Mouse (Mus musculus): ENCODE results near the gene Gm21985. TPM values are rescaled to one million over a fixed set of nuclear protein-coding genes. Genes with fewer than 3 reads are reported as not detected.
A peak's percentile ranks its signal among the peaks of the same experiment; 100 is the strongest.

The Gm21985 gene
- polyA plus RNA-seq, 2 experiments: 0.03 TPM; not detected in 1

- 83% methylated on average over 10 of the region's 10 CpGs for WGBS
Observed at GRCm38 (mm10) chr2:112309161-112309600, 43.1 kb downstream of the Gm21985 start.

DNA sequence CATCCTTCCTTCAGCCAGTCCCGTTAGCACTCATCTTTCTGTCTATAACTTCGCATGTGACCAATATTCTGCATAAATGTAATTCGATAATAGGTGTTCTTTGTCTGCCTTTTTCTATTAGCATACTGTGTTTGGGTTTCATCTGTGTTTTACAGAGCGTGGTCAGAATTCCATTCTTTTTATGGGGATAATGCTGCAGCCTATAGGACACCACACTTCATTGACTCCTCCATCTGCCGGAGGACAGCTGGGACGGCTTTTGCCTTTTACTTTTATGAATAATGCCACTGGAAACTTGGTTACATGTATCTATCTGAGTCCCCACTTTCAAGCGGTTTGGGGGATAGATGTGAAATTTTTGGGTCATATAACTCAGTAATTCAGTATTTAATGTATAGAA, 49.5 kb downstream of the Gm21985 start:
- Histone ChIP-seq H3K4me1 (ENCODE audit: control insufficient read depth, insufficient read depth, low read length) (no peaks in the 10 kb centered on the region), H3K36me3 (ENCODE audit: control insufficient read depth, insufficient read depth, low read length) (no peaks in the 10 kb centered on the region), H3K9me3 (ENCODE audit: control insufficient read depth, low read length) (no peaks in the 10 kb centered on the region), H3K9ac (ENCODE audit: low read depth, low read length, severe bottlenecking) (no peak overlapping the region), H3K27ac (replicated peaks; ENCODE audit: low read depth, low read length) (no peak overlapping the region), H3K4me3 (replicated peaks; ENCODE audit: low read length) (no peak overlapping the region), H3K27me3 (ENCODE audit: control insufficient read depth, insufficient read depth, low read length) (no peaks in the 10 kb centered on the region), H3K4me2 (replicated peaks; ENCODE audit: low read depth, low read length, severe bottlenecking) (no peak overlapping the region)
- ATAC-seq (ENCODE audit: low FRiP score, low read depth): peak; percentile 65; the same call in 1 of the 2 replicates
- WGBS: 78% methylated on average over 7 of the region's 7 CpGs
- peak; percentile 12 for DNase-seq (ENCODE audit: low spot score)
- TF ChIP-seq POLR2A (IDR thresholded peaks at IDR 0.05; ENCODE audit: borderline replicate concordance, extremely low read depth, insufficient read depth, insufficient read length): no peak

More at GRCm38 (mm10) chr2:112309161-112309600, 43.1 kb downstream of the Gm21985 start:
- no peak overlapping the region for H3K27ac ChIP-seq (replicated peaks; ENCODE audit: low read depth, low read length)
- no peaks in the 10 kb centered on the region for H3K4me1 ChIP-seq (ENCODE audit: control insufficient read depth, insufficient read depth, low read length)
- H3K9ac ChIP-seq (ENCODE audit: low read depth, low read length, severe bottlenecking): no peak overlapping the region
- ATAC-seq (ENCODE audit: low FRiP score, low read depth) (no peak), DNase-seq (ENCODE audit: low spot score) (no peak)
- TF ChIP-seq POLR2A (IDR thresholded peaks at IDR 0.05; ENCODE audit: borderline replicate concordance, extremely low read depth, insufficient read depth, insufficient read length): no peak
- no peaks in the 10 kb centered on the region for H3K9me3 ChIP-seq (ENCODE audit: control insufficient read depth, low read length)
- H3K27me3 ChIP-seq (ENCODE audit: control insufficient read depth, insufficient read depth, low read length): no peaks in the 10 kb centered on the region
- no peaks in the 10 kb centered on the region for H3K36me3 ChIP-seq (ENCODE audit: control insufficient read depth, insufficient read depth, low read length)
- H3K4me3 ChIP-seq (replicated peaks; ENCODE audit: low read length): no peak overlapping the region
- H3K4me2 ChIP-seq (replicated peaks; ENCODE audit: low read depth, low read length, severe bottlenecking): no peak overlapping the region

- TF ChIP-seq POLR2A (IDR thresholded peaks at IDR 0.05; ENCODE audit: borderline replicate concordance, extremely low read depth, insufficient read depth, insufficient read length): no peak
- ATAC-seq (ENCODE audit: low FRiP score, low read depth): no peak
- Histone ChIP-seq H3K36me3 (ENCODE audit: control insufficient read depth, insufficient read depth, low read length) (no peaks in the 10 kb centered on the region), H3K4me1 (ENCODE audit: control insufficient read depth, insufficient read depth, low read length) (no peaks in the 10 kb centered on the region), H3K4me3 (replicated peaks; ENCODE audit: low read length) (no peak overlapping the region), H3K27ac (replicated peaks; ENCODE audit: low read depth, low read length) (no peak overlapping the region), H3K9ac (ENCODE audit: low read depth, low read length, severe bottlenecking) (no peak overlapping the region), H3K9me3 (ENCODE audit: control insufficient read depth, low read length) (no peaks in the 10 kb centered on the region), H3K4me2 (replicated peaks; ENCODE audit: low read depth, low read length, severe bottlenecking) (no peak overlapping the region), H3K27me3 (ENCODE audit: control insufficient read depth, insufficient read depth, low read length) (no peaks in the 10 kb centered on the region)
- WGBS: 81% methylated on average over 2 of the region's 2 CpGs
- no peak for DNase-seq (ENCODE audit: low spot score)
Observed at GRCm38 (mm10) chr2:112318227-112318626, 52.1 kb downstream of the Gm21985 start.

- TF ChIP-seq POLR2A (IDR thresholded peaks at IDR 0.05; ENCODE audit: borderline replicate concordance, extremely low read depth, insufficient read depth, insufficient read length): no peak
- Histone ChIP-seq H3K27ac (replicated peaks; ENCODE audit: low read depth, low read length) (no peak overlapping the region), H3K4me3 (replicated peaks; ENCODE audit: low read length) (no peak overlapping the region), H3K27me3 (ENCODE audit: control insufficient read depth, insufficient read depth, low read length) (no peaks in the 10 kb centered on the region), H3K4me2 (replicated peaks; ENCODE audit: low read depth, low read length, severe bottlenecking) (no peak overlapping the region), H3K9me3 (ENCODE audit: control insufficient read depth, low read length) (no peaks in the 10 kb centered on the region), H3K4me1 (ENCODE audit: control insufficient read depth, insufficient read depth, low read length) (no peaks in the 10 kb centered on the region), H3K9ac (ENCODE audit: low read depth, low read length, severe bottlenecking) (no peak overlapping the region), H3K36me3 (ENCODE audit: control insufficient read depth, insufficient read depth, low read length) (no peaks in the 10 kb centered on the region)
- WGBS: 73% methylated on average over 7 of the region's 7 CpGs
- ATAC-seq (ENCODE audit: low FRiP score, low read depth) (peak; percentile 23; the same call in 1 of the 2 replicates), DNase-seq (ENCODE audit: low spot score) (no peak)
Observed at GRCm38 (mm10) chr2:112318905-112319304, 52.8 kb downstream of the Gm21985 start.

DNA sequence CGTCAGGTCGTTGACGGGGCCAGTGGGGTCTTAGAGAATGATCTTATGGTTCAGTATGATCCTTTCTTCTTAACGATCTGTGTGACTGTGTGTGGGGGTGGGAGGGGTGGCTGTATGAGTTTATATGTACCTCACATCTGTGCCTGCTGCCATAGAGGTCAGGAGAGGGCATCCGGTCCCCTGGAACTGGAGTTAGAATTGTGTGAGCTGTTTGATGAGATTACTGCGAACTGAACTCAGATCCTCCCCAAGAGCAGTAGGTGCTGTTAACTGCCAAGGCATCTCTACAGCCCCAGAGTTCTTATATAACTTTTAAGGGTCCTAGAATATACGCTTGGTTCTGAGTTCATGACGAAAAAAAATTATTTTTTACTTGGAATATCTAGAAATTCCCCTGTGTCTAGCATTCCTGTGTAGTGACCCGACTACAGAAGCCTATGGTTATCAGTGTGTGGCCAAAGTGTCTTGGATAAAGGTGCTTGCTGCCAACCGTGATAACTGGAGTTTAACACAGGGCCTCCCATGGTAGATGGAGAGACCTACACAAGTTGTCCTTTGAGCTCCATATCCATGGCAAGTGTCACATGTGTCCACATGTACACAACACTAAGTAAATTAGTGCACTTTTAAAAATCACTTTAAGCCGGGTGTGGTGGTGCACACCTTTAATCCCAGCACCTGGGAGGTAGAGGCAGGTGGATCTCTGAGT, 62.1 kb downstream of the Gm21985 start:
- 65% methylated on average over 11 of the region's 11 CpGs for WGBS
- DNase-seq (ENCODE audit: low spot score): no peak
- no peak for TF ChIP-seq POLR2A (IDR thresholded peaks at IDR 0.05; ENCODE audit: borderline replicate concordance, extremely low read depth, insufficient read depth, insufficient read length)
- ATAC-seq (ENCODE audit: low FRiP score, low read depth): no peak
- Histone ChIP-seq H3K4me2 (replicated peaks; ENCODE audit: low read depth, low read length, severe bottlenecking) (no peak overlapping the region), H3K36me3 (ENCODE audit: control insufficient read depth, insufficient read depth, low read length) (no peaks in the 10 kb centered on the region), H3K9me3 (ENCODE audit: control insufficient read depth, low read length) (no peaks in the 10 kb centered on the region), H3K9ac (ENCODE audit: low read depth, low read length, severe bottlenecking) (no peak overlapping the region), H3K27me3 (ENCODE audit: control insufficient read depth, insufficient read depth, low read length) (no peaks in the 10 kb centered on the region), H3K27ac (replicated peaks; ENCODE audit: low read depth, low read length) (no peak overlapping the region), H3K4me3 (replicated peaks; ENCODE audit: low read length) (no peak overlapping the region), H3K4me1 (ENCODE audit: control insufficient read depth, insufficient read depth, low read length) (no peaks in the 10 kb centered on the region)
